Mouse (Mus musculus): Measurements from ENCODE around the gene Adprhl2. TPM values are rescaled to one million over a fixed set of nuclear protein-coding genes. Genes with fewer than 3 reads are reported as not detected.

Adprhl2 gene
- total RNA-seq (2017): 21.9 and 22.2 TPM in 2 replicates

GRCm38 (mm10) chr4:126321111-126321853 is at the start of gene Adprhl2:
Gene Adprhl2, minus strand, starts transcription at chr4:126321703.
- peak; percentile 94 for ATAC-seq (ENCODE audit: extremely low read depth, insufficient number of reproducible peaks, low FRiP score, poor library complexity, severe bottlenecking)

- no peak for ATAC-seq (ENCODE audit: extremely low read depth, insufficient number of reproducible peaks, low FRiP score, poor library complexity, severe bottlenecking)
Measured at GRCm38 (mm10) chr4:126360069-126360468, 38.6 kb upstream of the Adprhl2 start.

- no peak for ATAC-seq (ENCODE audit: extremely low read depth, insufficient number of reproducible peaks, low FRiP score, poor library complexity, severe bottlenecking)
Measured at GRCm38 (mm10) chr4:126343451-126343850, 21.9 kb upstream of the Adprhl2 start.

GRCm38 (mm10) chr4:126339461-126339860 is 18.0 kb upstream of the Adprhl2 start:
- no peak for ATAC-seq (ENCODE audit: extremely low read depth, insufficient number of reproducible peaks, low FRiP score, poor library complexity, severe bottlenecking)

GRCm38 (mm10) chr4:126332358-126332757 is 10.9 kb upstream of the Adprhl2 start:
- ATAC-seq (ENCODE audit: extremely low read depth, insufficient number of reproducible peaks, low FRiP score, poor library complexity, severe bottlenecking): no peak

- ATAC-seq (ENCODE audit: extremely low read depth, insufficient number of reproducible peaks, low FRiP score, poor library complexity, severe bottlenecking): no peak
Measured at GRCm38 (mm10) chr4:126331751-126332150, 10.2 kb upstream of the Adprhl2 start.

GRCm38 (mm10) chr4:126330295-126330694 is 8.8 kb upstream of the Adprhl2 start:
- ATAC-seq (ENCODE audit: extremely low read depth, insufficient number of reproducible peaks, low FRiP score, poor library complexity, severe bottlenecking): no peak

- no peak for ATAC-seq (ENCODE audit: extremely low read depth, insufficient number of reproducible peaks, low FRiP score, poor library complexity, severe bottlenecking)
Measured at GRCm38 (mm10) chr4:126326036-126326435, 4.5 kb upstream of the Adprhl2 start.

- ATAC-seq (ENCODE audit: extremely low read depth, insufficient number of reproducible peaks, low FRiP score, poor library complexity, severe bottlenecking): no peak
Measured at GRCm38 (mm10) chr4:126325281-126325861, 3.9 kb upstream of the Adprhl2 start, which contains the start of gene Tekt2. Gene Tekt2, minus strand, starts transcription at chr4:126325688.

GRCm38 (mm10) chr4:126324861-126325260 is 3.4 kb upstream of the Adprhl2 start:
- ATAC-seq (ENCODE audit: extremely low read depth, insufficient number of reproducible peaks, low FRiP score, poor library complexity, severe bottlenecking): no peak

- ATAC-seq (ENCODE audit: extremely low read depth, insufficient number of reproducible peaks, low FRiP score, poor library complexity, severe bottlenecking): no peak
Measured at GRCm38 (mm10) chr4:126322646-126323045, 1.1 kb upstream of the Adprhl2 start.

- ATAC-seq (ENCODE audit: extremely low read depth, insufficient number of reproducible peaks, low FRiP score, poor library complexity, severe bottlenecking): no peak
Measured at GRCm38 (mm10) chr4:126321854-126322511, 480 bp upstream of the Adprhl2 start.

GRCm38 (mm10) chr4:126319806-126320205 is 1.7 kb downstream of the Adprhl2 start:
- ATAC-seq (ENCODE audit: extremely low read depth, insufficient number of reproducible peaks, low FRiP score, poor library complexity, severe bottlenecking): no peak

GRCm38 (mm10) chr4:126316443-126317040 is 5.0 kb downstream of the Adprhl2 start:
- ATAC-seq (ENCODE audit: extremely low read depth, insufficient number of reproducible peaks, low FRiP score, poor library complexity, severe bottlenecking): no peak

- no peak for ATAC-seq (ENCODE audit: extremely low read depth, insufficient number of reproducible peaks, low FRiP score, poor library complexity, severe bottlenecking)
Measured at GRCm38 (mm10) chr4:126315931-126316330, 5.6 kb downstream of the Adprhl2 start.

GRCm38 (mm10) chr4:126314393-126314792 is 7.1 kb downstream of the Adprhl2 start:
- ATAC-seq (ENCODE audit: extremely low read depth, insufficient number of reproducible peaks, low FRiP score, poor library complexity, severe bottlenecking): no peak

- no peak for ATAC-seq (ENCODE audit: extremely low read depth, insufficient number of reproducible peaks, low FRiP score, poor library complexity, severe bottlenecking)
Measured at GRCm38 (mm10) chr4:126313202-126313601, 8.3 kb downstream of the Adprhl2 start.

- ATAC-seq (ENCODE audit: extremely low read depth, insufficient number of reproducible peaks, low FRiP score, poor library complexity, severe bottlenecking): no peak
Measured at GRCm38 (mm10) chr4:126311566-126312200, 9.8 kb downstream of the Adprhl2 start.

- ATAC-seq (ENCODE audit: extremely low read depth, insufficient number of reproducible peaks, low FRiP score, poor library complexity, severe bottlenecking): no peak
Measured at GRCm38 (mm10) chr4:126310344-126310743, 11.2 kb downstream of the Adprhl2 start.
